Mouse (Mus musculus) midbrain, embryonic 15.5 days (tissue): Measurements from ENCODE around the gene Mad1l1. TPM values are rescaled to one million over a fixed set of nuclear protein-coding genes. Genes with fewer than 3 reads are reported as not detected.

Experiments
- ATAC-seq: fragments of 200-750 bp; cut with Nextera tagmentation; replicated peaks from 2 replicates; pipeline ENCODE4 v1.8.0; 2017; ENCODE audit warnings: moderate TSS enrichment
- H3K27ac ChIP-seq: fragments of 300-500 bp; sonication (generic); 2 replicates; pipeline ENCODE4 v1.5.1; 2015; ENCODE audit warnings: mild to moderate bottlenecking, inconsistent platforms
- H3K27me3 ChIP-seq: fragments of 300-500 bp; sonication (generic); replicated peaks from 2 replicates; pipeline ENCODE4 v1.6.1; 2015; ENCODE audit warnings: inconsistent platforms
- H3K36me3 ChIP-seq: fragments of 300-500 bp; sonication (generic); replicated peaks from 2 replicates; pipeline ENCODE4 v1.6.1; 2015; ENCODE audit warnings: inconsistent platforms
- H3K4me1 ChIP-seq: fragments of 300-500 bp; sonication (generic); 2 replicates; pipeline ENCODE4 v1.6.1; 2015; ENCODE audit warnings: inconsistent platforms
- H3K4me2 ChIP-seq: fragments of 300-500 bp; sonication (generic); 2 replicates; pipeline ENCODE4 v1.6.1; 2015; ENCODE audit warnings: inconsistent platforms, mild to moderate bottlenecking, moderate library complexity
- H3K4me3 ChIP-seq: fragments of 300-500 bp; sonication (generic); 2 replicates; pipeline ENCODE4 v1.5.1; 2015; ENCODE audit warnings: mild to moderate bottlenecking, inconsistent platforms
- H3K9ac ChIP-seq: fragments of 300-500 bp; sonication (generic); 2 replicates; pipeline ENCODE4 v1.6.1; 2015; ENCODE audit warnings: mild to moderate bottlenecking, inconsistent platforms
- H3K9me3 ChIP-seq: fragments of 300-500 bp; sonication (generic); 2 replicates; pipeline ENCODE4 v1.6.1; 2016; ENCODE audit warnings: inconsistent platforms
- WGBS: fragments of 180-500 bp; shearing (Covaris S2); methylation state at CpG from one replicate; pipeline ENCODE4 v1.1.7; 2015; ENCODE audit warnings: mixed read lengths; 5-methylcytosine and 5-hydroxymethylcytosine counted together
- polyA plus RNA-seq: library from polyadenylated mRNA; unstranded; fragments of >200 nt; fragmentation: Nextera tagmentation; extraction: Ambion mirVana; gene quantifications from 2 replicates; pipeline ENCODE4 v1.2.1, GENCODE M21; 2015

Mad1l1 gene
- polyA plus RNA-seq, 1 experiment from 2014 or later, result 35.4 TPM

GRCm38 (mm10) chr5:140270976-140271685, 50.2 kb downstream of the Mad1l1 start:
- no peak overlapping the region for H3K27ac ChIP-seq
- H3K36me3 ChIP-seq, result no peaks in the 10 kb centered on the region
- H3K4me1 ChIP-seq, result peaks cover 8% of the 10 kb centered on the region; the same call in 1 of the 2 replicates
- no peak for ATAC-seq
- WGBS, result 93% methylated on average over 5 of the region's 5 CpGs
- no peaks in the 10 kb centered on the region for H3K27me3 ChIP-seq
- H3K9me3 ChIP-seq, result no peaks in the 10 kb centered on the region
- no peak overlapping the region for H3K4me2 ChIP-seq
- H3K4me3 ChIP-seq, result no peak overlapping the region
- no peak overlapping the region for H3K9ac ChIP-seq

GRCm38 (mm10) chr5:140268396-140268795, 53.0 kb downstream of the Mad1l1 start:
- H3K9me3 ChIP-seq, result no peaks in the 10 kb centered on the region
- no peak for ATAC-seq
- no peaks in the 10 kb centered on the region for H3K27me3 ChIP-seq
- H3K9ac ChIP-seq, result no peak overlapping the region
- no peak overlapping the region for H3K4me3 ChIP-seq
- 0 out of 2 replicates have a peak overlapping the region, but pooled peaks have one; percentile 46 for H3K27ac ChIP-seq
- no peaks in the 10 kb centered on the region for H3K36me3 ChIP-seq
- peaks cover 26% of the 10 kb centered on the region for H3K4me1 ChIP-seq
- H3K4me2 ChIP-seq, result no peak overlapping the region
- WGBS, result 48% methylated on average over 4 of the region's 4 CpGs

DNA sequence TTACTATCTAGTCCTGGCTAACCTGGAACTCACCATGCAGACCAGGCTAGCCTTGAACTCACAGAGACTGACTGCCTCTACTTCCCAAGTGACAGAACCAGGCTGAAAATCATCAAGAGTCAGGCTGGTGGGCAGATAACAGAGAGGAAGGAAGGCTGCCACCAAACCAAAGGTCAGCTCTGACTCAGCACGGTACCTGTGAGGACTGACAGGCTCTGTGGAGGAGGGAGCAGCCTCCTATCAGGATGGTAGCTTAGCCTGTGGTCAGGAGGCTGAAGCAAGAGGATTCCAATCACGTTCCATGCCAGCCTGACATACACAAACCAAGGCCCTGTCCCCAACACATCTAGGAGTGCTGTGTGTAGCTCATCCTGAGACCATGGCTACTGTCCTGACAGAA, 54.3 kb downstream of the Mad1l1 start:
- WGBS, result 91% methylated on average over 2 of the region's 2 CpGs
- H3K9me3 ChIP-seq, result no peaks in the 10 kb centered on the region
- H3K9ac ChIP-seq, result no peak overlapping the region
- H3K27ac ChIP-seq, result no peak overlapping the region
- ATAC-seq, result no peak
- peaks cover 26% of the 10 kb centered on the region for H3K4me1 ChIP-seq
- no peaks in the 10 kb centered on the region for H3K36me3 ChIP-seq
- H3K27me3 ChIP-seq, result no peaks in the 10 kb centered on the region
- no peak overlapping the region for H3K4me2 ChIP-seq
- no peak overlapping the region for H3K4me3 ChIP-seq

GRCm38 (mm10) chr5:140264825-140265575, 56.4 kb downstream of the Mad1l1 start:
- 73% methylated on average over 5 of the region's 5 CpGs for WGBS
- H3K36me3 ChIP-seq, result no peaks in the 10 kb centered on the region
- H3K9me3 ChIP-seq, result no peaks in the 10 kb centered on the region
- peak overlapping the region; percentile 53; the same call in 1 of the 2 replicates for H3K27ac ChIP-seq
- H3K4me1 ChIP-seq, result peaks cover 26% of the 10 kb centered on the region
- ATAC-seq, result 0 out of 2 replicates have a peak, but pooled peaks have one; percentile 19
- no peaks in the 10 kb centered on the region for H3K27me3 ChIP-seq
- no peak overlapping the region for H3K4me3 ChIP-seq
- no peak overlapping the region for H3K9ac ChIP-seq
- H3K4me2 ChIP-seq, result no peak overlapping the region

DNA sequence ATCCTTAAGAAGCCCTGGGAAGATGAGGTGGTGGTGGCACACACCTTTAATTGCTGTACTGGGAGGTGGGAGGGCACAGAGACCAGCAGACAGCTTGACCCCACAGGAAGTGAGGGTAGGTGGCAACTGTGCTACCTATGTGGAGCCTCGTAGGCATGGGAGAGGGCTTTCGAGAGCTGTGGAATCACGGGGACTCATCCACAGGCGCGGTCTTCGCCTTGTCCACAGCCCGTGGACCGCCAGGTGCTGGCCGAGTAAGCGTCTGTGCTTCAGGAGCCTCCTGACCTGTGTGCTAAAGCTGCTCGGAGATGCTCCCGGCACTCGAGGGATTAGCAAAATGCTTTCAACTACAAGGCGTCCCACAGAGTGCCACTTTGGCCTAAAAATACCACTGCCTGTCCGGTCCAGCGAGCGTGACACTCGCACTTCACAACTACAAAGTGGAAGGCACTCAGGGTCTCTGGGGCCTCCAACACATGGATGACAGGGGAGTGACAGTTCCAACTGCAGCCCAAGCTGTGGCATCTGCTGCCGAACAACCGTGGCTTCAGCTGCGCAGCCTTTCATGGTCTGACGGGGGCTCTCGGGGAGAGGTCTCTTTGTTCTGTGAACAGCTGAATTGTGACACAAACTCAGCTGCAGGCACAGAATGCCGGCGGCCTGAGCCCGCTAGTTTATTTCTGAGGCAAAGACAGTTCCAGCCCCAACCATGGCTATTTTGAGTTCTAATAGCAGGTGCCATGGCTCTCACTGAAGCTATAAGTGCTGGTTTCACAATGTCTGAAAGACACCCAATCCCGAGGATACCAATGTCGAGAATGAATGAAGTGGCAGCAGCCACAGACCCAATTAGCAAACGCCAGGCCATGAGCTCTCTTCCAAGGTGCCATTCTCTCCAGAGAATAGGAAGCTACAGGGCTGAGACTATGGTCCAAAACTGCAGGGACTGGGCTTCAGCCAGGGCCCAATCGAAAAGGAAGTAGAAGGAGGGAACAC, 57.3 kb downstream of the Mad1l1 start:
- Histone ChIP-seq H3K27me3 (no peaks in the 10 kb centered on the region), H3K4me3 (no peak overlapping the region), H3K4me1 (peaks cover 26% of the 10 kb centered on the region), H3K4me2 (peak overlapping the region; percentile 8; the same call in 1 of the 2 replicates), H3K27ac (peak overlapping the region; percentile 53), H3K9me3 (no peaks in the 10 kb centered on the region), H3K36me3 (no peaks in the 10 kb centered on the region), H3K9ac (0 out of 2 replicates have a peak overlapping the region, but pooled peaks have one; percentile 5)
- whole genome bisulfite sequencing, result 16% methylated on average over 30 of the region's 30 CpGs
- peak; percentile 83 for ATAC-seq

DNA sequence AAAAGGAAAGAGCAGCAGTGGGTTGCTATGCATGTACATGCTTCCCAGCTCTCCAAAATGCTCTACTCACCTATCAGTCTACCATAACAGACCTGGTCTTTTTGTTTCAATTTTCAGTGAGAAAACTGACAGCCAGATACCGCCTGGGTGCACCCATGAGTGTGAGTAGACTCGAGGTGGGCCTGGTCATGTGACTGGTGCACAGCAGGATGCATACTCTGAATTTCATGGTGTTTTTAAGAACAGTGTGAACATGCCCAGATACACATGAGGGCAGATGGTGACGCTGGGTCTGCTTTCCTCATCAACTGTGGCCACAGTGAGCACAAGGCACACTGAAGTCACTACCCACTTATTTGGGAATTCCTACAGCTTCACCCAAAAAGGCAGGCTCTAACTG, 59.0 kb downstream of the Mad1l1 start:
- no peak overlapping the region for H3K4me2 ChIP-seq
- no peaks in the 10 kb centered on the region for H3K9me3 ChIP-seq
- H3K4me3 ChIP-seq, result no peak overlapping the region
- no peaks in the 10 kb centered on the region for H3K27me3 ChIP-seq
- 76% methylated on average over 3 of the region's 3 CpGs for WGBS
- peaks cover 19% of the 10 kb centered on the region for H3K4me1 ChIP-seq
- H3K36me3 ChIP-seq, result no peaks in the 10 kb centered on the region
- no peak overlapping the region for H3K27ac ChIP-seq
- H3K9ac ChIP-seq, result no peak overlapping the region
- no peak for ATAC-seq

GRCm38 (mm10) chr5:140261313-140261712, 60.0 kb downstream of the Mad1l1 start:
- no peak overlapping the region for H3K9ac ChIP-seq
- no peak overlapping the region for H3K4me3 ChIP-seq
- H3K9me3 ChIP-seq, result no peaks in the 10 kb centered on the region
- H3K27me3 ChIP-seq, result no peaks in the 10 kb centered on the region
- no peak overlapping the region for H3K4me2 ChIP-seq
- H3K4me1 ChIP-seq, result peaks cover 19% of the 10 kb centered on the region
- H3K27ac ChIP-seq, result no peak overlapping the region
- H3K36me3 ChIP-seq, result no peaks in the 10 kb centered on the region
- no peak for ATAC-seq
- WGBS, result 87% methylated on average over 4 of the region's 4 CpGs

DNA sequence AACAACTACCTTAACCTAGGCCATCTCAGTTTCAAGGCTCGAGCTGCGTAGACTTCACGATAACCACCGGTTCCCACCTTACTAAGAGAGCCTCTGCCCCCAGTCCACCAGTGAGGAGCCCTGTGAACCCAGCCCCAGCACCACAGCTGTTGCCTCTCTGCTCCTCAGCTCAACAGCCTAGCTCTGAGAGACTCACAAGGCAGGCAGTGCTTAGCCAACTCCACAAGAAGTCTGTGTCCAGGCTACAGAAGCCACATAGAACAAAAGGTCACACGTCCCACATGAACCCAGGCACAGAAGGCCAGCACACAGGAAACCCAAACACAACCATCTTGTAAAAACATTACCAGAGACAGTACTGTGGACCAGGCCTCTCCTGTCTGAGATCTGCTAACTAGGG, 62.7 kb downstream of the Mad1l1 start:
- peaks cover 3% of the 10 kb centered on the region for H3K4me1 ChIP-seq
- no peak overlapping the region for H3K9ac ChIP-seq
- H3K9me3 ChIP-seq, result no peaks in the 10 kb centered on the region
- H3K36me3 ChIP-seq, result no peaks in the 10 kb centered on the region
- H3K4me2 ChIP-seq, result no peak overlapping the region
- ATAC-seq, result no peak
- H3K27ac ChIP-seq, result no peak overlapping the region
- no peaks in the 10 kb centered on the region for H3K27me3 ChIP-seq
- no peak overlapping the region for H3K4me3 ChIP-seq
- WGBS, result 96% methylated on average over 5 of the region's 5 CpGs

DNA sequence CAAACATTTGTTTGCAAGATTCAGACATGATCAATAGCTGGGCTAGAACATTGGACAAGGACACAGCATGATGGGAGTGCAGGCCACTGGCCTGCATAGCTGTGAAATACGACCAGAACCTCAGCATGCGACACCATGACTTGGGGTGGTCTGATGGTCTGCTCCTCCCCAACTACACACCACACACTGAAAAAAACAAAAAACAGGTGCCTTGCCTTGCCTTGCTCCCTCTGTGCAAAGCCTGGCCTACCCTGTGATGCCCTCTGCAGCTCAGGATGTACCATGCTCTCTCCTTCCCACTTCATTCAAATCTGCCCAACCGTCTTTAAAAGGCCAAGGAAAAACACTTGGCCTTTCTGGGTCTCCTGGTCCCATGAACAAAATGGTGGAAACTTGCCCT, 63.3 kb downstream of the Mad1l1 start:
- no peak for ATAC-seq
- H3K27ac ChIP-seq, result no peak overlapping the region
- WGBS, result 97% methylated on average over 3 of the region's 3 CpGs
- no peaks in the 10 kb centered on the region for H3K36me3 ChIP-seq
- no peaks in the 10 kb centered on the region for H3K9me3 ChIP-seq
- H3K27me3 ChIP-seq, result no peaks in the 10 kb centered on the region
- H3K4me2 ChIP-seq, result no peak overlapping the region
- H3K4me3 ChIP-seq, result no peak overlapping the region
- H3K4me1 ChIP-seq, result no peaks in the 10 kb centered on the region
- H3K9ac ChIP-seq, result no peak overlapping the region

DNA sequence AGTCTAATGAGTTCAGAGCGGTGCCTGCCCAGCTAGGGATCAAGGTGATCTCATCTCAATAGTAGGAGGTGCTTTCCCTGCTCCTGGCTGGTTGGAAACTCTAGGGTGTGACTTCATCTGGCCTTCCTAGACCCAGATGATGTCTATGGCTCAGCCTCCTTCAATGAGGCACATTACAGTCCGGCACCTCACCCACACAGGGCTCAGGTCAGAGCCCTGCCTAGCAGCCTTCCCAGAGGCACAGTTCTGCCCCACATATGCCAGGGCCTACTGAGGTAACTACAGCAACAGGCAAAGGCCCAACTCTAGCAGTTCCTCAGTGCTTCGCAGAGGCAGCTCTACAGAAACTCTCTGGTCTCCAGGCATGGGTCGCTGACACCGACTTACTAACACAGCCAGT, 63.9 kb downstream of the Mad1l1 start:
- Histone ChIP-seq H3K4me3 (no peak overlapping the region), H3K4me2 (no peak overlapping the region), H3K36me3 (no peaks in the 10 kb centered on the region), H3K9ac (no peak overlapping the region), H3K9me3 (no peaks in the 10 kb centered on the region), H3K27me3 (no peaks in the 10 kb centered on the region), H3K27ac (no peak overlapping the region), H3K4me1 (no peaks in the 10 kb centered on the region)
- ATAC-seq, result no peak
- 86% methylated on average over 5 of the region's 5 CpGs for WGBS

DNA sequence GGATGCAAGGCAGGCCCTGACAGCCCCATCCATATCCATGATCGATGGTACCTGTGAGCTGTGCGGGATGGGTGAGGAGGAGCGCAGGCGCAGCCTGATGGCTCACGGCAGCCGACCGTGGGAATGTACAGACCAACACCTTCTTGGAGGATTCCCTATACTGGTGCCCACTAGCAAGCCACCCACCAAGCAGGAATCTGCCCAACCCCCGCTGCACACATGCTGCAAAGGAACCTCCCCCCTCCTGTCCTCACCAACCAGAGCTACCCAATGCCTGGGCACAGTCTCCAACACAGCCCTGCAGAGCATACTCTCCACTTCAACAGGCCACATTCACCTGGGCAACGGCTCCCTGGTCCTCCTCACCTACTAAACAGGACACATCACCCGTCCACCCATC, 64.7 kb downstream of the Mad1l1 start:
- 96% methylated on average over 10 of the region's 10 CpGs for WGBS
- Histone ChIP-seq H3K27me3 (no peaks in the 10 kb centered on the region), H3K9me3 (no peaks in the 10 kb centered on the region), H3K9ac (no peak overlapping the region), H3K4me1 (no peaks in the 10 kb centered on the region), H3K4me2 (no peak overlapping the region), H3K4me3 (no peak overlapping the region), H3K36me3 (no peaks in the 10 kb centered on the region), H3K27ac (no peak overlapping the region)
- ATAC-seq, result no peak

DNA sequence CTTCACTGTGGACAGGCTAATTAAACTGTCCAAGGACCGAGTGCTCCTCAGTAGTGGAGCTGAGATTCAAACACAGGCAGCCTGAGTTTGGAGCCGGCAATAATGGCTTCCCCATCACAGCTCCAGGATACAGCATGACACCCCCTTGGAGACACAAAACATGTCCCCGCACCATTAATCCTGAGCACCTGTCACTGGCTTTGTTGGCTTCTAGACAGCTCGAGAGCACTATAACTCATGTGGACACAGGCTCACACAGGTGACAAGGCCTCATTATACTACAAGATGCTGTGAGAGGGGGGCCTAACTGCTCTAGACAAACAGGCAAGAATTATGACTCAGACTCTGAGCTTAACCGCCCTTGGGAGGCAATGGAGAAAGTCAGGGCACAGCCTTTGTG, 66.1 kb downstream of the Mad1l1 start:
- no peak for ATAC-seq
- no peak overlapping the region for H3K4me3 ChIP-seq
- H3K36me3 ChIP-seq, result no peaks in the 10 kb centered on the region
- no peaks in the 10 kb centered on the region for H3K9me3 ChIP-seq
- H3K9ac ChIP-seq, result no peak overlapping the region
- WGBS, result 83% methylated on average over 5 of the region's 5 CpGs
- no peaks in the 10 kb centered on the region for H3K27me3 ChIP-seq
- H3K4me1 ChIP-seq, result no peaks in the 10 kb centered on the region
- H3K27ac ChIP-seq, result no peak overlapping the region
- H3K4me2 ChIP-seq, result no peak overlapping the region
